Mouse (Mus musculus) adrenal gland, postnatal 14 days (tissue): ENCODE measurements at regions not wholly inside any gene's neighbourhood (a gene's known extent, or its start where the extent isn't known, plus 50 kb on each side); places are given as distances from the start of the nearest gene placed in this dataset.
A peak's percentile ranks its signal among the peaks of the same experiment; 100 is the strongest.
"Not testable (repeated sequence)": the region's sequence is repeated elsewhere in the genome, so short reads cannot be mapped to it uniquely, and the experiment has no call there.

ENCODE experiments used
- DNase-seq: peaks from one replicate; pipeline ENCODE4 v3.0.0; 2021; ENCODE audit warnings: mixed read lengths

DNA sequence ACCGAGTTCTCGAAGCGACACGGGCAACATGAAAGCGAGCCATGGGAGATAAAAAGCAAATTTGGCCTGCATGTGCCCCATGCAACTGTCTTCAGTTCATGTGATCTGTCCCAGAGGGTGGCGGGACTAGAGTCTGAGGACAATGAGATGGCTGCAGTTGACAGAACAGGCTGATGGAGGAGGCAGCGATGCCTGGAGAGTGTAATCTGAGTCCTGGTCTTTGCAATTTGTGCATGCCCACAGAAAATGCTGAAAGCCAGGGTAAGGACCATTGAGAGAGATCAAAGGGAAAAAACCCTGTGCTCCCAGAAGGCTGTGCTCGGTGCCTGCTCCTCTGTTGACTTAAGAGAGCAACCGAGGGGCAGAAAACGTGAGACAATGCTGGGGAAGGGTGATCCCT lies 624.8 kb upstream of the BB014433 start:
- DNase-seq, result no peak

DNA sequence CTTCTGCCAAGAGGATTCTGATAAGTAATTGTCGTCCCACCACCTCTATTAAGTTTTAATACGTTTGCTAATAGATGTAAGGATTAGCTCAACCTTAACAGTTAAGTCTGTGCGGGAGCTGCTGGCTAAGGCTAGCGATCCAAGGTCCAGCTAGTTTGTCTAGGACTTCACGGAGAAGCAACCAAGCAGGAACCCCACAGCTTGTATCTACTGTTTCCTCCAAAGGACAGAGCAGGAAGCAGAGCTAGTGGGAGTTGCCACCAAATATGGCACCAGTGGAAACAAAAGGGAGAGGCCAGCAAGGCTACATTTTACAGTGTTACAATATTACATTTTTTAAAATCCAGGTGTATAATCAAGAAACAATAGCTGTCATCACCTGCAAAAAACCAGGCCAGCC lies 624.4 kb upstream of the BB014433 start:
- no peak for DNase-seq

DNA sequence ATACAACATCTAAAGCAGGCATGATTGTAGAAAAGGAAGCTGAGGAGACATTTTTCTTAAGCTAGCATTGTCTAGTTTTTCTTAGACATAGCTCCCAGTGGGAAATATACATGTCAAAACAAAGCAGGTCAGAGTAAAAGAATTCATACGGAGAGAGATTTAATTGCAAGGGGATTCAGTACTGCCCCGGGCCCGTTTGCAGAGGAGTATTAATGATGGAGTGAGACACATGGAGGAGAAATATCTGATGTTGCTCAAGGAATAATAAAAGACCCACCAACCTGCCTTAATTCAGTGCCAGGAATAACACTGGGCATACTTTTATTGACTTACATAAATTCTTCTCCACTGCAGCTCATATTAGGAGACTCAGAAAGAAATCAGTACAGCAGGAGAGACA lies 623.6 kb upstream of the BB014433 start:
- DNase-seq, result no peak

DNA sequence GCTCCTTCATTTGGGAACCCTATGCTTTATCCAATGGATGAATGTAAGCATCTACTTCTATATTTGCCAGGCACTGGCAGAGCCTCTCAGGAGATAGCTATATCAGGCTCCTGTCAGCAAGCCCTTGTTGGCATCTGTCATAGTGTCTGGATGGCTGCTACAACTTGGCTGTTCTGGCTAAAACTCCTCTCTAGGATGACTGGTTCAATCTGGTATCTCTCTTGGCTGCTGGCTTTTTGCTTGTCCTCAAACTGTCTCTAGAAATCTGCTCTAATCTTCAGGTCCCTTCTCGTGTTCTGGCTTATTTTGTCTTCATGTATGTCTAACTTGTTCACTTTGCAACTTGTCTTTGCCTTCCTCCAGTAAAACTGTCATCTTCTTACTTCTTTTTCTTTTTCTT lies 614.7 kb upstream of the BB014433 start:
- no peak for DNase-seq

DNA sequence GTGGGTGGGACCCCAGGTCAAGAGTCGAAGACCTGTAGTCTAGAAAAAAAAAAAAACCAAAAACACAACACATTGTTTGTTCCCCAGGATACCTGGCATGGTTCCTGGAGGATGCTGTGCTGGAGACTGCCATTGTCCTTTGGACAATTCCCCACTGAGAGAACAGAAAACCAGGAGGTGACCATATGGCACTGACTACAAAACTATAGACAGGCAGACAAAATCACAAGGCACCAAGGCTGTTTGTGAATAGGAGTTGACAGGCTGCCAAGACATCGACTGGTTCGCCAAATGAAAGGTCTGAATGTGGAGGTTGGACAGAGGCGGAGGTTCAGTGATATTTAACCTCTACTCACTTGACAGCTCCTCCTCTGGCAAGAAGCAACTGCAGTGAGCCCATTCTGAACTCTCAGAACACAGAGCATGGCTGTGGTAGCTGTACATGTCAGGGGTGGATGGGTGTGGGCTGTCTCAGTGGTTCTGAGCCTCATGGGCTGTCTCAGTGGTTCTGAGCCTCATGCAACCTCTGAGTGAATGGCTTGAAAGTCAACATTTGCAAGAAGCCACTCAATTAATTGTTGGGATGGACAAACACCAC lies 589.0 kb upstream of the BB014433 start:
- DNase-seq, result no peak

DNA sequence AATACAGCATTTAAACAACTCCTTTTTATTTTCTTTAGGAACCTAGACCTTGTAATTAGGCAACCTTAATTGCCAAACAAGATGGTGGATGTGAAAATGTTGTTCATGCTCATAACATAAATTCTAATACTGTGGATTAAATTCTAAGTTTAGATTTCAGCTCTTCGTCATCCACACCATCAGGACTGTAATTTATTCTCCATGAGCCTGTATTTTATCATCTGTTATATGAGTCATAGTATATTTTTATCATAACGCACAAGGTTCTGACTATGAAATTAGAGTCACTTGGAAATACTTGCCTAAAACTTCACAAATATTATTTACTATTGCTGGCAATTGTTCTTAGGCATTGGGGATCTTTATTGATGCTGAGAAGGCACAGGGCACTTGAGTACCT lies 582.7 kb upstream of the BB014433 start:
- no peak for DNase-seq

DNA sequence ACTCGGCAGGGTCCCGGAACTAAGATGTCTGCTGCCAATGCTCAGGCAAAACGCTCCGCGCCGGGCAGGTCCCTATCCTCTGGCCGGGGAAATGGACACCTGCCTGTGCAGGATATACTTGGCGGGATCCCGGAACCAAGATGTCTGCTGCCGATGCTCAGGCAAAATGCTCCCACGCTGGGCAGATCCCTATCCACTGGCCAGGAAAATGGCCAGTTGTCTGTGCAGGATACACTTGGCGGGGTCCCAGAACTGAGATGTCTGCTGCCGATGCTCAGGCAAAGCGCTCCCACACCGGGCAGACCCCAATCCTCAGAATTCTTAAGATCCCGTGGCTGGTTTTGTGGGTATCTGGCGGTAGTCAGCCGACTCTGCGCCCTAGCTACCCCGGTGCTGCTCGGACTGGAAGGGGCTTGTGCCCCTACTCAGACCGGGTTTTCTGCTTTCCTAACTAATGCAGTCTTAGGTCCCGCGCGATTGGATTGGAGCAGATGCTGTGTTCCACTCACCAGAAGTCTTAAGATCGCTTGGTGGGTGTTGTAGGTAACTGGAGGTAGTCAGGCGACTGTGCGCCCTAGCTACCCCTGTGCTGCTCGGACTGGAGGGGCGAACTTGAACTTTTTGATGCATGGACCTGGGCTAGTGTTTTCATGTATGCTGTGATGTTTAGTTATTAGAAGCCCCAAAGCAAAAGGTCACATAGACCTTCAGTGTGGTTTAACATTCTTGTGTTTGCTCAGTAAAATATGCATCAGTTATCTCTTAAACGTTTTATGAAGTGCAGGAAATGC lies 577.9 kb upstream of the BB014433 start:
- DNase-seq, result not testable (repeated sequence)

DNA sequence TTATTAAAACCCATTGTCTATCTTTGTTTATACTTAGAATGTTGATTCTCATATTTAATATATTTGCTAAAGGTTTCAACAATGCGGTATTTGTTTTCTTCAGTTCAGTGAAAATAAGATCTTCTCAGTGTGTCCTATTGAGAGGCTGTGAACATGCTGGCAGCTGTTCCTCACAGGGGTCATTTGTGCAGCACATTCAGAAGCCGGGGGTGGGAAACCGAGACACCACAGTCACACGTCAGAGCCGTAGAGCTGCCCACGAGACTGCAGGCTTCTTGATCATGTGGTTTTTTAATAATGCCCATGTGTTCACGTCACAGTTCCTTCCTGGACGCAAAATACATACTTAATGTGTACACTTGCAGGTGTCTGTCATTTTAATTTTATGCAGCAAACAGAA lies 564.3 kb upstream of the BB014433 start:
- no peak for DNase-seq

DNA sequence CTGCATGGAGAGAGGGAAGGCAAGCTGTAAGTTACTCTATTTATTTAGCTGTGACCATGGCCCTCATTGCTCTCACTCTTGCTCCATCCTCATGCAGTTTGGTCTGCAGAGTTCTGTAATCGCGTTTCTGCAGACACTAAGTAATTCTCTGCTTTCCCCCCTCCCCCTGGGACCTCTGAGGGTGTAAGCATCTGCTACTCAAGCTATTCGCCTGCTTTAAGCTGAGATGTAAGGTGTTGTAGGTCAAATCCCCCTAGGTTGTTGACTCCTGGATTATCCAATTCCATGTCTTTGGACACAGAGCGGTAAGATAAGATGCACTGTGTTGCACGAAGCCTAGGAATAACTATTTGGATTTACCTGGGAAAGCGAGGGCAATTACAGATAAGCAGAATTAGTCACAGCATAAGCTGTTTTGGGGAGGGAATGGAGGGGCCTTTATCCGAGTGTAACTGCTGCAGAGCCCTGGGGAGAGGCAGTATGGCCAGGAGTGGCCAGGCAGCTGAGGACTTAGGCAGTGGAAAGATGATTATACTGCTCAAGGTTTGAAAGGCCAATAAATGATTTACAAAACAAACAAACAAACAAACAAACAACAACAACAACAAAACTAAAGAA lies 561.8 kb upstream of the BB014433 start:
- DNase-seq, result no peak

DNA sequence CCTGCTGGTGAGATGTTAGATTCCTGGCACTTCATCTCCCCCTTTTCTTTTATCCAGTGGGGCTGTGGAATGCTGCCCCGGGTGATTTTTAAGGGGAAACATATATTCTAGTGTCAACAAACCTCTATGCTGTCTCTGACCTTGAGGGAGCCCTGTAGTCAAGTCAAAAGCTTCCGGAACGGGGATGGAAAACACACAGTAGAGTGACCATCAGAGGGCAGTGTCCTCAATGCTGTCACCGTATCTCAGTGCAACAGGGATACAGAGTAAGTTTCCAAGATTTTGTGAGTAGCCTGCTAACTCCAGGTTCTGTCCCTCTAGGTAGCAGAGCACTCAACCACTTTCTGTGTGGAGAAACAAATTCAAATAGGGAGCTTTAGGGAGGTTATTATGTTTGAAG lies 555.7 kb upstream of the BB014433 start:
- DNase-seq, result peak; percentile 47

DNA sequence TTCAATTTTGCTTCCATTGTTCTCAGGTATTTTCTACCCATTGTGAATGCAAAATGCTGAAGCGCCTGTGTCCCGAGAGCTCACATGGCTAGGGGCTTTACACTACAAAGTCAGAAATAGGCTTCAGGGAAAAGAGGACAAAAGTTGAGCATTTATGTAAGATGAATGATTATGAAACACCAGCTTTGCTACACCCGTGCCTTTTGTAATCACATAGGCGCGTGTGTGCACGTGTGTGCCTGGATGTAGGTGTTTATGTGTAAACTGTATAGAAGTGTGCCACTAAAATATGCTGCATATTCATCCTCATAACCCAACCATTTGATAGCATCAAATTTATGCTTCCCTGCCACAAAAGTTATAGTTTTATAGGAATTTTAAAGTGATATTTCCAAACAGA lies 547.2 kb upstream of the BB014433 start:
- no peak for DNase-seq

DNA sequence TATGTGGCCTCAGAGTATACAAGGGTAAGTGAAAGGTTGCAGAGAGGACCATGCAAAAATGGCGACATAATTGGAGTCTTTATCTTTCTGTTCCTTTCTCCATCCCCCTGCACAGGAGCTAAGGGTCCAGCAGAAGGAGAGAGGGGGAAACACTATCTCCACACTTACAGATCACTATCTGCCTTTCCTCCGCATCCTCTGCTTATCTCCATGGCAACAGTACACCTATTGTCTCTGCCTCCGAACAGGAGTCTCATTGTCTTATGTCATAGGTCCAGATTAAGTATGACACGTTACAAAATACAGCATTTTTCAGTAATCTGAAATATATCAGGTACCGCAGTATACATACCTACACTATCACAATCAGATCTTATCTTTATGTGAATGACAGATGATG lies 537.9 kb upstream of the BB014433 start:
- DNase-seq, result no peak

DNA sequence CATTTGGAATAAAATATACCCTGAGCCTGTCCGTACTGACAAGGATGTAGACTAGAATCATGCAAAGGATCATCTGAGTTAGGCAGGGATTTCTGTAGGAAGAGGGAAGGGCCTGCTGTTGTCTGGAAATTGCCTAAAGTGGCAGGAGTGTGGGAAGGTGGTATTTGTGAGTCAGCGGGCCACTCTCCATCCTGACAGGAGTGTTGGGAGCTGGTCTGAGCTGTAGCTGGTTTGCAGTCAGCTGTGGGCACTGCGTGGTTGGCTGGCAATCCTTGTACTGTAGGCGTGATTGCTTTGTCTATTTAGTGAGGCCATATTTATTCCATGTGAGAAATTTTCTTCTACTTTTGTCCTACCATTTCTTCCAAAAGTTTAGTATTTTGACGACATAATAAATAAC lies 524.2 kb upstream of the BB014433 start:
- DNase-seq, result no peak

DNA sequence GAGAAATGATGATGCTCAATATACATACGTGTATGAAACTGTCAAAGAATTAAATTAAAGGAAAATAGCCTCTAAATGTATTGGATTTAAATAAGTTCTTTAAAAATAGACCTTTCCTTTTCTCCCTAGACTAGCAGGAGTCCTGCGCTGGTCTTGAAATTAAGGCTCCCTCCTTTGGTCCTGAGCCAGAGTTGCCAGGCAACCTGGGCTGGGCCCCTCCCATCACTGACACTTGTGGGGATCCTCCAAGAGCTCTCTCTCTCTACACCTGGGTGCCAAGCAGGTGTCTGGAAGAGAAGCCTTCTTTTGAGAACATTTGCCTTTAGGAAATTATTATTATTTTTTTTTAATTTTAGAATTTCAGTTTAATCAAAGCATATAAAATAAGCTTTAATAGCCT lies 521.9 kb upstream of the BB014433 start:
- DNase-seq, result no peak

DNA sequence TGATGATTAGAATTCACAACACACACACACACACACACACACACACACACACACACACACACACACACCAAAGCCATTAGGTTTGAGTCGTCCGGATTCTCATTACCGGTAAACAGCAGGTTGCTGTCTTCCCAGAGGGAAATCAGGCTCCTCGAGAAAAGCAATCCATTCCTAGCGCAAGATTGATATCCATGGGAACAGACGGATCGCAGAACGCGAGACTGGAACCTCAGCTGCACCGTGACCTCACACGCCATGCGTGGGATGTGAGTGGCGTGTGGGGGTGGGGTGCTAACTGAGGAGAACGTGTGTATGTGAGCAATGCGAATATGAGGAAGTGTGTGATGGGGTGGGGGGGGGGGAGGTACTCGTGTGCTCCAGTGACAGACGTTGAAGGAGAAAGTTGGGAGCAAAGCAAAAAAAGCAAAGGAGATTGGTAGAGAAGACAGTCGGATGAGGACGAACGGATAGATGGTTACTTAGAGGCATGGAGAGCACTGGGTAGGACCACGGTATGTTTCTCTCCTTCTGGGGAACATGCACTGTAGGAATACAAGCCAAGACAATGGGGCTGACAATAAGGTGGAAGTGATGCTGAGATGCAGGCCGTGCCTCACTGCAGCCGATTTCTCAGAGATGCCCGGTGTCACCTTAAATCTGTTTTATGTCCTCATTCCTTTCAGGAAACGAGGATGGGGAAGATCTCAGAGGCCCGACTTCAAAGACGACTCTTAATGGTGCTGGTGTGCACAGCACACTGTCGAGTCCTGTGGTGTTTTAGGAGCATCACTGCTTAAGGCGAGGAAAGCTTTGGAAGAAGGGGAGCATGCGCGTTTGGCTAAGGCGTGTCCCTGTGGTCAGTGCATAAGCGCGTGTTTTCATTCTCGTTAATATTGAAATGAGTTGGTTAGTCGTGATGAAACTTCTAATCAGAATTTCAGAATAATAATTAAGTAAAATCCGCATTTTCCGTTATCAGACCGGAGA lies 516.7 kb upstream of the BB014433 start:
- DNase-seq, result no peak

DNA sequence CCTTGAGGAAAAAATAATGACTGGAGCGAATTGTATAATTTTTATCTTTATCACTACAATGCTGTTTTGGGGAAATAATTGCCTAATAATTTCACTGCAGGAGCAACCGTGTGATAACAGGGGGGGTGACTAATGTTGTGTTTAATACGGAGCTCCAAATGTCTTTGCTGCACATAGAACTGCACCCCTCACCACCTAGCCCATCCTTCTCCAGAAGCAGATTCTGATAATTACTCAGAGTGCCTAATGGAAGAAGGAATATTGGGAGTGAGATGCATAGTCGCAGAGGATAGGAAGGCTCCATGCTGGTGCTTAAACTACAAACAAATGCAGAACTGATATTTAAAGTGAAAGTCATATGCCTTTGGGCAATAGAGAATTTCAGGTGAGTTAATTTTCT lies 486.1 kb upstream of the BB014433 start:
- DNase-seq, result no peak

DNA sequence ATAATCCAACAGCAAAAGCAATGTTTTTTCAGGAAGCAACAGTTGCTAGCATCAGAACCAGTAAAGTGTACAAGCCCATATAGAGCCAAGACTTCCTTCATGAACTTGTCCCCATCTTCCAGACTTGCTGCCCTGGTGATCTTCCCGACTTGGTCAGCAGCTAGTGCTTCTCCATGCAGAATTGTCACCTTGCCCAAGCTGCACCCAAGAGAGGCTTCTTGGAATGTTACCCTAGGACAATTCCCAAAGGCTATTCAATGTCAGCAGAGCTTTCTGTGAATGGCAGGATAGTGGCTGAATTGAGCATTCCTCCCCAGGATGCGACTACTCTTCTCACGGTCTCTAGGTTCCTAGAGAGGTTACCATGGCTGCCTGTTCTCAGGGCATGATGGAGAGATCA lies 479.6 kb upstream of the BB014433 start:
- DNase-seq, result peak; percentile 50

DNA sequence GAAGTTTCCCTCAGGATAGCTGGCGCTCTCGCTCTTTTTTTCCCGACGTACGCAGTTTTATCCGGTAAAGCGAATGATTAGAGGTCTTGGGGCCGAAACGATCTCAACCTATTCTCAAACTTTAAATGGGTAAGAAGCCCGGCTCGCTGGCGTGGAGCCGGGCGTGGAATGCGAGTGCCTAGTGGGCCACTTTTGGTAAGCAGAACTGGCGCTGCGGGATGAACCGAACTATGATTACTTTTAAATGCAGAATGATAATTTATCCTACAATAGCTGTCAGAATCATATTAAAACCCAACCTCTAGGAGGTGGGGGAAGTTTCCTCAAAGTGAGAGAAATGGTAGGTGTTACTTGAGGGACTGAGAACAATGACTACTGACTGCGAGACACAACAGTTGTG lies 474.0 kb upstream of the BB014433 start:
- not testable (repeated sequence) for DNase-seq

DNA sequence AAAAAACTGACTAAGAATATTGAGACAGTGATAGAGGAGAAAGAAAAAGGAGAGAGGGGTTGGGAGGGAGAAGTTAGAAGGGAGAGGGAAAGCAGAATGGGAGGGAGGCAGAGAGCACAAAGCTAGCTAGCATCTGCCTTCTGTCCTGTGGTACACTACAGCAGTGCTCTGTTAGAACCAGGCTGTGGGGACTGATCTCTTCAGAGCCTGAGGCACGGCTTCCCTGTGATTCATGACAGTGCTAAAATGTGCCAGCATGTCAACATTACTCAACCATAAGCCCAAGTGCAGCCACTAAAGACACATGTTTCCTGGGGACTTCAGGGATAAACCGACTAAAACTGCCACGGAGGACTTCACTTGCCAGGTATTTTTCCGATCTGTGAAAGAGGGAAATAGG lies 455.1 kb upstream of the BB014433 start:
- no peak for DNase-seq

DNA sequence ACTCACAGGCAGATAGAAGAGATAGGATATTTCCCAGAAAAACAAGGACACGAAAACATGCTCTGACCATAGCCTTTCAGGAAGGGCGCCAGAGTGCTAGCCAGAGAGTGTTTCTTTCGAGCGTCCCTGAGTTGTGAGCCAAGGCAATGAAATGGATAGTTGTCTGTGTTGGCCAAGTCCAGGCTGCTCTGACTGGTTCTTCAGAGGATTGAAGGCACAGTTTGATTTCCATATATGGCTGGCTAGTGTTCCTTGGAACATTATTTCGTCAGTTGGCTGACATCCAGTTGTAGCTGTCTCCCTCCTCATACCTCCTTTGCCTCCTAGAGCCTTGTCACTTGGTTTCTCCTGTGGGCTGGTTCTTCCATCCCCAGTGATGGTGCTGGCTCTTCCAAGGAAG lies 451.7 kb upstream of the BB014433 start:
- DNase-seq, result no peak

DNA sequence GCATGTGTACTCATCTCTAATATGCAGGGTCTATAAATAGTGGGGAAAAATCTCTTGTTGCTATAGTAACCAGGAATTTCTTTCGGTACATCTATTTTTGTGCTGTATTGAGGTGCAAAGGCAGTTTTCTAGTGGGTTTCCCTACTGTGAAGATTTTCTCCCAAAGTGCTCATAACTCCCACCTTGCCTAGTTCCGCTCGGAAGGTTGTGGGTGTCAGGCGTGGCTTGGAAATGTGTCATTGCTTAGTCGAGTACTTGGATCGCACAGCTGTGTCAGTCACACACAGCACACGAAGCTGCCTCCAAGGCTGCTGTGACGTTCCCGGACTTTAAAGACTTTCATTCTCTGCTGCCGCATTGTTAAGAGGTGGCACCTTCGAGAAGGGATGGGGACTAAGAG lies 450.4 kb upstream of the BB014433 start:
- no peak for DNase-seq

DNA sequence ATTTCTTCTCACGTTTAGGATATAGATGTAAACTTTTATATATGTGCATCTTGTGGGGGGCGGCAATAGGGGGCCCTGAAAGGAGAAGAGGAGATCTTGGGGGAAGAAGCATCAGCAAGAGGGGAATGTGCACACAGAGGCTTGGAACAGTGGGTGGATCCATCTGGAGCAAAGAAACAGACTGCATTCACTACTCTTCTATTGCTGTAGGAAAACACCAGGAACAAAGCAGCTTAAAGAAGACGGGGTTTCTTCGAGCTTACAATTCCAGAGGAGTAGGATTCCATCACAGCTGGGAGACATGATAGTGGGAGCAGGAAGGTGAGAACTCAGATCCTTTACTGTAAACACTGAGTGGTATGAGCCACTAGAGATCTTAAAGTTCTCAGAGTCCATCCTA lies 444.9 kb upstream of the BB014433 start:
- DNase-seq, result no peak

DNA sequence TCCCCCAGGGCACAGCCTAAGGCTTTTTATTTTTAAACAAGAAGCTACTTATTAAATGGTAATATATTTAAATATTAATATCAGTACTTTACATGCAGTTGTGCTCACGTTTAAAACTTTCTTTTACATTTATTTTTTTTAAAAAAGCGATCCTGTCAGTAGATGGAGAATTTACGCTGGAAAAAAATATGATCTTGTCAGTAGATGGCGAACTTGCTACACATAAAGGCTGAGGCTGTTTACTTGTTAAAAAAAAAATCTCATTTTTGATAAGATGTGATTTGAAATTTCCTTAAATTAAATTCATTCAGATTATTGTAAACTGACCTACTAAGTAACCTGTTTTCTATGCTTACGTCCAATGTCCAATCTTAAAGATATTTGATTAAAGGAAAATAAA lies 441.7 kb upstream of the BB014433 start:
- DNase-seq, result no peak
